Mouse (Mus musculus): ENCODE results near the gene Ttbk1. TPM values are rescaled to one million over a fixed set of nuclear protein-coding genes. Genes with fewer than 3 reads are reported as not detected.

Gene Ttbk1
- 0.02 and 0.11 TPM in 2 replicates for polyA plus RNA-seq (2016; fragmentation: Nextera tagmentation; extraction: Ambion mirVana)

- peak within 1 kb of the TSS; percentile 58 for H3K4me2 ChIP-seq
- no peak within 1 kb of the TSS for H3K27ac ChIP-seq
- no peak for ATAC-seq
- no peaks in the 10 kb centered on the region for H3K36me3 ChIP-seq
- peaks cover 9% of the 10 kb centered on the region for H3K4me1 ChIP-seq
- H3K9me3 ChIP-seq (replicated peaks) = no peaks in the 10 kb centered on the region
- H3K27me3 ChIP-seq (replicated peaks) = peaks cover 92% of the 10 kb centered on the region
- peak within 1 kb of the TSS; percentile 39 for H3K4me3 ChIP-seq
- 6% methylated on average over 4 of the region's 49 CpGs for WGBS (ENCODE audit: insufficient replicate concordance)
- no peak within 1 kb of the TSS for H3K9ac ChIP-seq
Measured at GRCm38 (mm10) chr17:46487431-46487830, at the start of gene Ttbk1. Gene Ttbk1 (minus strand): TSS chr17:46487675.

GRCm38 (mm10) chr17:46525579-46526307 is 38.3 kb upstream of the Ttbk1 start:
- WGBS (ENCODE audit: insufficient replicate concordance) = 30% methylated on average over 12 of the region's 12 CpGs
- Histone ChIP-seq H3K9me3 (replicated peaks) (no peaks in the 10 kb centered on the region), H3K36me3 (no peaks in the 10 kb centered on the region), H3K27ac (no peak overlapping the region), H3K4me2 (no peak overlapping the region), H3K4me3 (no peak overlapping the region), H3K4me1 (0 out of 2 replicates have a peak, but pooled peaks cover 3% of the 10 kb centered on the region), H3K9ac (no peak overlapping the region), H3K27me3 (replicated peaks) (peaks cover 34% of the 10 kb centered on the region)
- peak; percentile 35; the same call in 1 of the 2 replicates for ATAC-seq

DNA sequence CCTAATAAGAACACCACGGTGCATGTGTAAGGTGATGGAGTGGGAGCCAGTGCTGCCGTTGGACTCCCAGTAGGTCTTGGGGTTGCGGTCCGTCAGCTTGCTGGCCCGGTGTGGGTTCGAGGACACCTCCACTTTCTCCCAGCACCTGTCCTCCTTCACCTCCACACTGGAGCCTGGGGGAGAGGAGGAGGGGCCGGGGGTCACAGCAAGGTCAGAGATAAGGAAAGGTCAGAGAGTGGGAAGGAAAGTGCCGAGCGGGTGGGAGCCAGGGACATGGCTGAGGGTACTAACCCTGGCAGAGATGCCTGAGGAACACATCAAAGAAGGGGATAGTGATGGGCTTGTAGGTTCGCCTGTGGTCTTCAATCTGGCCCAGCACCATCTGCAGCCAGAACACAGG is 37.6 kb upstream of the Ttbk1 start:
- ATAC-seq = no peak
- no peak overlapping the region for H3K9ac ChIP-seq
- no peak overlapping the region for H3K27ac ChIP-seq
- no peaks in the 10 kb centered on the region for H3K9me3 ChIP-seq (replicated peaks)
- WGBS (ENCODE audit: insufficient replicate concordance) = 65% methylated on average over 10 of the region's 10 CpGs
- no peaks in the 10 kb centered on the region for H3K36me3 ChIP-seq
- H3K4me2 ChIP-seq = no peak overlapping the region
- no peak overlapping the region for H3K4me3 ChIP-seq
- peaks cover 41% of the 10 kb centered on the region for H3K27me3 ChIP-seq (replicated peaks)
- 0 out of 2 replicates have a peak, but pooled peaks cover 3% of the 10 kb centered on the region for H3K4me1 ChIP-seq

DNA sequence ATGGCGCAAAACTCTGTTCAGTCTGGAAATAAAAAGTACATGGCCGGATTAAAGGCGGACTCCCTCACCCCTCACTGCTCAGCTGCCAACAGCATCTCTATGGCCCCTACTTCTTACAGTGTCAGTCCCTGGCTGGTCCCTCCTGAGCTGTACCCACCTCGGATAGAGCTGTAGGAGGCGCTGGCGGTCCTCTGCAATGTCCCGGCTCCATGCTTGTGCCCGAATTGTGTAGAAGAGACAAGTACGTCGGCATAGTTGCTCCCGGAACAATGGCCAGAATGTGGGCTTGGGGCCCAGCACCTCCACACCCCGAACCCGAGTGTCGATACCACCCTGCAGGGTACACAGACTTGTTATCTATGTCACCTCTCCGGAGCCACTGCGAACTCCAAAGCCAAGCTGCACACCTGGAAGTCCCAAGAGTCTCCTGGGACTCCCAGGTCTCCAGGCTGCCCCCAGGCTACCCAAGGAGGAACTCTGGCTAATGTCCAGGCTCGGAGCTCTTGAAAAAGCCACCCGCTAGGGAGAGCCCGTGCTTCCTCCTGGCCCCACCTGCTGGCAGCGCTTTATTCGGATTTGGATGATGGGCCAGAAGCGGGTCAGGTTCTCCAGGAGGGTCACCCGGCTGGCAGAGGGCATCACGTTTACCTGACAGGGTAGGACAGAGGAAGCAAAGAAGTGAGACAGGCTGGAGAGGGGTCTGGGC is 34.6 kb upstream of the Ttbk1 start:
- Histone ChIP-seq H3K4me1 (0 out of 2 replicates have a peak, but pooled peaks cover 3% of the 10 kb centered on the region), H3K27ac (no peak overlapping the region), H3K9me3 (replicated peaks) (no peaks in the 10 kb centered on the region), H3K36me3 (no peaks in the 10 kb centered on the region), H3K4me2 (no peak overlapping the region), H3K9ac (no peak overlapping the region), H3K4me3 (no peak overlapping the region), H3K27me3 (replicated peaks) (peaks cover 54% of the 10 kb centered on the region)
- ATAC-seq = no peak
- WGBS (ENCODE audit: insufficient replicate concordance) = 41% methylated on average over 24 of the region's 24 CpGs

DNA sequence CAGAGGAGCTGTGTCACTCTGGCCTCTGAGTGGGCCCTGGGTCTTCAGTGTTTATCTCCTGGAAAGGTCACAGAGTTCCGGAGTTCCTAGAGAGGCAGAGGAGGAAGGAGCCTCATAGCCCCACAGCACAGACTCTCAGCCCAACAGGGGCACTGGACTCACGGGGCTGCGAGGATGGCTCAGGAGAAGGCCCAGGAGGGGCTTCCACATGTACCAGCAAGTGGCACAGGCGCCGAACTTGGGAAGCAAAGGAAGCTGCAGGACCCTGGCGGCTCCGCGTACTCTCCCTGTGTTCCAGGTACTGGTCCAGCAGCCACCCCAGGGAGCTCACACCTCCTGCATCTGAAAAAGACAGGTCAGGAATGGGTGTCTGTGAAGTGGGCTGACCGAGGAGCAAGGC is 33.7 kb upstream of the Ttbk1 start:
- H3K27me3 ChIP-seq (replicated peaks) = peaks cover 54% of the 10 kb centered on the region
- H3K9ac ChIP-seq = no peak overlapping the region
- H3K4me3 ChIP-seq = no peak overlapping the region
- H3K36me3 ChIP-seq = no peaks in the 10 kb centered on the region
- no peak for ATAC-seq
- H3K27ac ChIP-seq = no peak overlapping the region
- no peaks in the 10 kb centered on the region for H3K9me3 ChIP-seq (replicated peaks)
- H3K4me2 ChIP-seq = peak overlapping the region; percentile 30
- WGBS (ENCODE audit: insufficient replicate concordance) = 59% methylated on average over 9 of the region's 9 CpGs
- 0 out of 2 replicates have a peak, but pooled peaks cover 3% of the 10 kb centered on the region for H3K4me1 ChIP-seq

GRCm38 (mm10) chr17:46520385-46520979 is 33.0 kb upstream of the Ttbk1 start:
- Histone ChIP-seq H3K4me2 (peak overlapping the region; percentile 30), H3K27ac (no peak overlapping the region), H3K36me3 (no peaks in the 10 kb centered on the region), H3K27me3 (replicated peaks) (peaks cover 54% of the 10 kb centered on the region), H3K9me3 (replicated peaks) (no peaks in the 10 kb centered on the region), H3K4me1 (0 out of 2 replicates have a peak, but pooled peaks cover 3% of the 10 kb centered on the region), H3K4me3 (peak overlapping the region; percentile 4; the same call in 1 of the 2 replicates), H3K9ac (no peak overlapping the region)
- ATAC-seq = no peak
- WGBS (ENCODE audit: insufficient replicate concordance) = 20% methylated on average over 25 of the region's 25 CpGs

DNA sequence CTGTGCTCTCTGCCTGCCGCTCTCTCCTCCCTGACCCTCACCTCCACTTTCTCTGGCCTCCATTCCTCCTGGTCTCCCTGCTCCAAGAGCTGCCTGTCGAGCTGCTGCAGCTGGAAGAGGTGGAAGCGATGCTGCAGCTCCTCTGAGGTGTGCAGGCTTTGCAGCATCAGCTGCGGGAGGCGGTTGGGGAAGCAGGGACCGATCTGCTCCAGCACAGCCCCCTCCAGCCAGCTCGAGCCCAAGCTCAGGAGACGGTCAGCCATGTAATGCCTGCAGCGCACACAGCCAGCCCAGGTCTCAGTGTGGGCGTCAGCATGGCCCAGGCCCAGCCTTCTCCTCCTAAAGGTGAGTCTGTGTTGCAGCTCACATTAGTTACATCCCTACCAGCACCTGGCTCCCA is 32.5 kb upstream of the Ttbk1 start:
- WGBS (ENCODE audit: insufficient replicate concordance) = 43% methylated on average over 10 of the region's 10 CpGs
- H3K9ac ChIP-seq = no peak overlapping the region
- 0 out of 2 replicates have a peak, but pooled peaks cover 3% of the 10 kb centered on the region for H3K4me1 ChIP-seq
- H3K36me3 ChIP-seq = no peaks in the 10 kb centered on the region
- no peak for ATAC-seq
- peaks cover 50% of the 10 kb centered on the region for H3K27me3 ChIP-seq (replicated peaks)
- no peak overlapping the region for H3K27ac ChIP-seq
- H3K4me2 ChIP-seq = peak overlapping the region; percentile 30; the same call in 1 of the 2 replicates
- no peak overlapping the region for H3K4me3 ChIP-seq
- no peaks in the 10 kb centered on the region for H3K9me3 ChIP-seq (replicated peaks)

DNA sequence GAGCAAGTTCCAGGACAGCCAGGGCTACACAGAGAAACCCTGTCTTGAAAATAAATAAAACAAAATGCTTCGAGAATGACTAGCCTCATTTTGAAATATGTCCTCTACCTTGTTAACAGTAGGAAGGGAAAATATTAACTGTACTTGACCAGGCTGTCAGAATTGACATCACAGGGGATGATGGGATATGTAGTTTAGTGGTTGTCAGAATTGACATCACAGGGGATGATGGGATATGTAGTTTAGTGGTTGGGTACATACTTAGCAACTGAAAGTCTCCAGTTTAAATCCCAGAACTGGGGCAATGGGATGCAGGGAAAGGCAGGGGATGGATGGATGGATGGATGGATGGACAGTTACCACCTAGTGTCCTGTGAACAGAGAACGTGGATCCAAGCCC is 25.9 kb upstream of the Ttbk1 start:
- WGBS (ENCODE audit: insufficient replicate concordance) = 33% methylated on average over 2 of the region's 2 CpGs
- H3K4me1 ChIP-seq = no peaks in the 10 kb centered on the region
- ATAC-seq = no peak

DNA sequence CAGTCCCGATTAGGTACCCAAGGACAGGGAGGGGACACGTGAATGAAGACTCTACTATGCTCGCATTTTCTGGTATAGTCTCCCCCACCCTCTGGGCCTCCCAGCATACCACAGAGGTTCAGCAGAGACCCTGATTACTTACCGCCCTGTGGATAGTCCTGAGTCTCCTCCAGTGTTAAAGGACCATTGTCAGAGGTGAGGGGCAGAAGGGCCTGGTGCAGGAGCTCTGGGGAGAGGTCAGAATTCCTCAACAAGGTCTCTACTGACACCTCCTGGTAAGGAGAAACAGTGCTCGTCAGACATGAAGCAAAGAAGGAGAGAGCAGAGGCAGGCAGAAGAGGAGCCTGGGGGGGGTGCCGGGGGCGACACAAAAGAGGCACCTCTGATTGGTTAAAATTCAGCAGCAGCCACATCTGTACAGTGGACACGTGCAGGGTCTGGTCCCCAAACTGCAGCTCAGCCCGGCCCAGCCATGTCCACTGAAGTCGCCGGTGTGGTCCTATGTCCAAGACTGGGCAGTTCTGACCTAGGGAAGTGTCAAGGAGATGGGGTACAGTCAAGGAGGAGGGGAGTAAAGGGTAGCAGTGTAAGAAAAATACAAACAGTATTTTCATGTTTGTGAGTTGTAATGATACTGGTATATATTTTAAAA is 23.7 kb upstream of the Ttbk1 start:
- Histone ChIP-seq H3K27me3 (replicated peaks) (no peaks in the 10 kb centered on the region), H3K4me3 (no peak overlapping the region), H3K4me1 (no peaks in the 10 kb centered on the region), H3K4me2 (no peak overlapping the region), H3K9me3 (replicated peaks) (no peaks in the 10 kb centered on the region), H3K36me3 (no peaks in the 10 kb centered on the region), H3K27ac (no peak overlapping the region), H3K9ac (no peak overlapping the region)
- 59% methylated on average over 11 of the region's 11 CpGs for WGBS (ENCODE audit: insufficient replicate concordance)
- 0 out of 2 replicates have a peak, but pooled peaks have one; percentile 10 for ATAC-seq

More for the DNA sequence above, 25.9 kb upstream of the Ttbk1 start:
- H3K36me3 ChIP-seq = no peaks in the 10 kb centered on the region
- no peaks in the 10 kb centered on the region for H3K9me3 ChIP-seq (replicated peaks)
- H3K27me3 ChIP-seq (replicated peaks) = no peaks in the 10 kb centered on the region
- no peak overlapping the region for H3K4me2 ChIP-seq
- no peak overlapping the region for H3K4me3 ChIP-seq
- H3K9ac ChIP-seq = no peak overlapping the region
- no peak overlapping the region for H3K27ac ChIP-seq

DNA sequence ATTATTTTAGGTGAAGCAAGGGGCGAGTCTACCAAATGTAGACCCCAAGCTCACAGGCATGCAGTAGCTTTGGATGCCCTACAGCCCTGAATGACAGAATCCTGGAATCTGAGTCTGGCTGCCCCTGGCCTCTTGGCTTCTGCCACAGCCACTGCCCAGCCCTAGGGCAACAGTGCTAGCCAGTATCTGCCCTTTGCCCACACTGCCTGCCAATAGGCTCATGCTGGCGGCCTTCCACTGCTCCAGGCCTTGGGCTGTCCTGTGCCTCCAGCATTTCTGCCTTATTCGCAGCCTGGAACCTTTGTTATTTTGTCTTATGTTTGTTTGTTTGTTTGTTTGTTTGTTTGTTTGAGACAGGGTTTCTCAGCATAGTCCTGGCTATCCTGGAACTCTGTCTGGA is 18.1 kb upstream of the Ttbk1 start:
- no peak for ATAC-seq
- WGBS (ENCODE audit: insufficient replicate concordance) = 64% methylated on average over 3 of the region's 3 CpGs
- peaks cover 3% of the 10 kb centered on the region; the same call in 1 of the 2 replicates for H3K27me3 ChIP-seq (replicated peaks)

GRCm38 (mm10) chr17:46503847-46504638 is 16.6 kb upstream of the Ttbk1 start:
- WGBS (ENCODE audit: insufficient replicate concordance) = 68% methylated on average over 14 of the region's 14 CpGs
- no peak overlapping the region for H3K4me3 ChIP-seq
- ATAC-seq = no peak
- peaks cover 3% of the 10 kb centered on the region; the same call in 1 of the 2 replicates for H3K27me3 ChIP-seq (replicated peaks)
- H3K36me3 ChIP-seq = peaks cover 14% of the 10 kb centered on the region
- H3K27ac ChIP-seq = no peak overlapping the region
- H3K9me3 ChIP-seq (replicated peaks) = no peaks in the 10 kb centered on the region
- H3K4me1 ChIP-seq = no peaks in the 10 kb centered on the region
- no peak overlapping the region for H3K9ac ChIP-seq
- no peak overlapping the region for H3K4me2 ChIP-seq

More for the DNA sequence above, 18.1 kb upstream of the Ttbk1 start:
- Histone ChIP-seq H3K9ac (no peak overlapping the region), H3K27ac (no peak overlapping the region), H3K4me1 (no peaks in the 10 kb centered on the region), H3K9me3 (replicated peaks) (no peaks in the 10 kb centered on the region), H3K4me3 (no peak overlapping the region), H3K4me2 (no peak overlapping the region), H3K36me3 (no peaks in the 10 kb centered on the region)
